15 mouse cellular contexts compared by ENCODE assay signal in the genomic region with DNA sequence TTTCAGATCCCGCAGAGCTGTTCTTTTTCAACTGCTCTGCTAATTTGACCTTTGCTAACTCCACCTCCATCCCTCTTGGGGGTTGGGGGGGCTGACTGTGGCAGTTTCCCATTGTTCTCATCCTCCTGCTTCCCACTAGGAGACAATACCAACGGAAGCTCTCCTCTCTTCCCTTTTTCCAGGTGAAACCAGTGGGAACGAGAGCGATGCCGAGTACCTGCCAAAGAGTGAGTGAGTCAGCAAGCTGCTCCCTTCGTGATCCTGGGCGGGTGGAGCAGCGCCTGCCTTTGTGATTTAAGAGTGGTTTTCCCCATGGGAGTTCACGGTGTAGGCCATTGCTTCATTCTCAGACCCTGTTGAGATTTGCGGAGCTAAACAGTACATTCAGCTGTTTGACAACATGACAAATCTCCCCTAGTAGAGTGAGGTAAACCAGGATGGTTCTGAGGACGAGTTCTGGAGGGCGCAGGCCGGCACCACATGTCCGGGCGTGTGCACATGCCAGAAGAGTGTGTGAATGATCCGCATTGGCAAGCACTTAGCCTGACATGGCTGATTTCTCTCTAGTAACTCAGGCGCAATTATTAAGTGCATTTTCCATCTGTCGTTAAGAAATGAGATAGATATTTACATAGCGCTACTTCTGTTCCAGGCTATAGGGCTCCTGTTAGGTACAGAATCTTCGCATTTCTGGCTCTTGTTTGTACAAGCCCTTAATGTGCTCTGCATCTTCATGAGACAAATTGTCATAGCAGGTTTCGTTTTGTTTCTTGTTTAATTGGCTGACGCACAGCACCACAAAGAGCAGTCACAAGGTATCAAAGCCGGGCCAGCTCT. TPM values are rescaled to one million over a fixed set of nuclear protein-coding genes. Genes with fewer than 3 reads are reported as not detected.
DNase-seq lines count a peak whose midpoint lies in the region; ATAC-seq and TF ChIP-seq lines count a peak whose summit lies in the region.
"Had no signal": no experiment of that assay in that cellular context is flagged by ENCODE, and none has a peak within 500 bp of the region (broad histone marks: within the 10 kb centered on the region; RNA-seq: fewer than 3 reads in every experiment).

No protein-coding gene starts in this region.

- H3K4me2 ChIP-seq in midbrain, postnatal 0 days (ENCODE audit: low read depth, low read length, poor library complexity, severe bottlenecking), result no peak overlapping the region
- H3K4me2 ChIP-seq: heart, embryonic 11.5 days had no signal

- peaks cover 6% of the 10 kb centered on the region; the same call in 1 of the 2 replicates for H3K36me3 ChIP-seq in heart, embryonic 10.5 days
- H3K36me3 ChIP-seq in midbrain, embryonic 10.5 days, result no peaks in the 10 kb centered on the region
- H3K36me3 ChIP-seq in midbrain, postnatal 0 days (ENCODE audit: insufficient read depth, low read length), result no peaks in the 10 kb centered on the region

- no peak overlapping the region for H3K4me3 ChIP-seq in heart, embryonic 10.5 days
- H3K4me3 ChIP-seq in midbrain, embryonic 10.5 days, result no peak overlapping the region
- no peak overlapping the region for H3K4me3 ChIP-seq in midbrain, postnatal 0 days (ENCODE audit: low read depth, low read length)
- H3K4me3 ChIP-seq: layer of hippocampus, adult 2 months had no signal

- 76% methylated on average over 23 of the region's 23 CpGs for WGBS in heart, embryonic 10.5 days
- WGBS in midbrain, embryonic 10.5 days, result 71% methylated on average over 23 of the region's 23 CpGs
- WGBS in midbrain, postnatal 0 days, result 71% methylated on average over 23 of the region's 23 CpGs

- DNase-seq in heart, adult 11 months, result peak; percentile 90
- DNase-seq in heart, embryonic 10.5 days (ENCODE audit: low spot score), result no peak
- no peak for DNase-seq in midbrain, embryonic 10.5 days (ENCODE audit: low spot score)
- DNase-seq in midbrain, postnatal 0 days (ENCODE audit: low spot score), result no peak
- DNase-seq in R1 (ENCODE audit: low read depth, low spot score), result peak; percentile 99
- peak; percentile 37 for DNase-seq in mesoderm, embryonic 11.5 days (ENCODE audit: low read depth, low spot score)
- no peak for DNase-seq in thymus, adult 18-20 months
- no peak for DNase-seq in natural killer cell, adult 2 months (ENCODE audit: low spot score in 2 of 2)
- DNase-seq: lung, adult 2 months; retina, postnatal 1 day; thymus, postnatal 25 days had no signal

- H3K4me1 ChIP-seq in heart, embryonic 10.5 days, result no peaks in the 10 kb centered on the region
- peaks cover 9% of the 10 kb centered on the region for H3K4me1 ChIP-seq in midbrain, embryonic 10.5 days
- no peaks in the 10 kb centered on the region for H3K4me1 ChIP-seq in midbrain, postnatal 0 days (ENCODE audit: insufficient read depth, low read length)

- H3K9me3 ChIP-seq in heart, embryonic 10.5 days, result no peaks in the 10 kb centered on the region
- H3K9me3 ChIP-seq in midbrain, embryonic 10.5 days (replicated peaks), result no peaks in the 10 kb centered on the region
- H3K9me3 ChIP-seq in midbrain, postnatal 0 days (ENCODE audit: low read length), result no peaks in the 10 kb centered on the region

- ATAC-seq in midbrain, postnatal 0 days (ENCODE audit: low FRiP score), result no peak
- ATAC-seq: CD4-positive, CD25-positive, alpha-beta regulatory T cell, adult 4 months; inflammation-experienced regulatory T-cells, adult 6 months had no signal

- H3K9ac ChIP-seq in midbrain, postnatal 0 days (replicated peaks; ENCODE audit: low read length, poor library complexity, severe bottlenecking), result no peak overlapping the region

- no peak for TF ChIP-seq CTCF in midbrain, postnatal 0 days (IDR thresholded peaks at IDR 0.05)

- H3K27ac ChIP-seq in heart, embryonic 10.5 days, result no peak overlapping the region
- H3K27ac ChIP-seq in midbrain, embryonic 10.5 days (replicated peaks), result 0 out of 2 replicates have a peak overlapping the region, but pooled peaks have one; percentile 38
- no peak overlapping the region for H3K27ac ChIP-seq in midbrain, postnatal 0 days (ENCODE audit: low read depth, low read length)
- H3K27ac ChIP-seq: layer of hippocampus, adult 2 months had no signal

- H3K27me3 ChIP-seq in heart, embryonic 10.5 days (ENCODE audit: insufficient read depth, poor library complexity, severe bottlenecking), result no peaks in the 10 kb centered on the region
- no peaks in the 10 kb centered on the region for H3K27me3 ChIP-seq in midbrain, embryonic 10.5 days (ENCODE audit: low read depth, poor library complexity, severe bottlenecking)
- no peaks in the 10 kb centered on the region for H3K27me3 ChIP-seq in midbrain, postnatal 0 days (ENCODE audit: insufficient read depth, low read length)

RNA-seq across cellular contexts. Expression of a gene that starts 24.9 kb away (rescaled TPM):
- 150 and 186 TPM in 2 replicates for polyA plus RNA-seq in heart, embryonic 10.5 days (2016; fragmentation: Nextera tagmentation; extraction: Ambion mirVana)
- polyA plus RNA-seq in midbrain, embryonic 10.5 days (2016; fragmentation: Nextera tagmentation; extraction: Ambion mirVana), result 227 and 230 TPM in 2 replicates
- 90.7 and 103 TPM in 2 replicates for total RNA-seq in midbrain, postnatal 0 days (2014; rRNA removed)
- 220 and 234 TPM in 2 replicates for polyA plus RNA-seq in midbrain, postnatal 0 days (2015; fragmentation: Nextera tagmentation; extraction: Ambion mirVana)

RNA-seq across cellular contexts. Expression of a gene that starts 44.1 kb away (rescaled TPM):
- 3.4 and 4.4 TPM in 2 replicates for polyA plus RNA-seq in heart, embryonic 10.5 days (2016; fragmentation: Nextera tagmentation; extraction: Ambion mirVana)
- 1.8 and 3.1 TPM in 2 replicates for polyA plus RNA-seq in midbrain, embryonic 10.5 days (2016; fragmentation: Nextera tagmentation; extraction: Ambion mirVana)
- total RNA-seq in midbrain, postnatal 0 days (2014; rRNA removed), result 0.85 and 1.7 TPM in 2 replicates
- 0.63 and 0.88 TPM in 2 replicates for polyA plus RNA-seq in midbrain, postnatal 0 days (2015; fragmentation: Nextera tagmentation; extraction: Ambion mirVana)

Comparison
In these comparisons a context has a peak if more than half of its experiments do, and no peak if none do; other contexts are left out.
1. DNase-seq: peak in heart, adult 11 months (single experiment), R1 (single experiment) and mesoderm, embryonic 11.5 days (single experiment); none in heart, embryonic 10.5 days (single experiment), midbrain, embryonic 10.5 days (single experiment), midbrain, postnatal 0 days (single experiment), thymus, adult 18-20 months (0 of 2) and natural killer cell, adult 2 months (0 of 2).